Mouse (Mus musculus): ENCODE data around the gene Ascc1. TPM values are rescaled to one million over a fixed set of nuclear protein-coding genes. Genes with fewer than 3 reads are reported as not detected.
A peak's percentile ranks its signal among the peaks of the same experiment; 100 is the strongest.

Ascc1 gene
- polyA plus RNA-seq, 1 experiment from 2014 or later = 45.4 TPM

GRCm38 (mm10) chr10:60081905-60082304, 79.3 kb downstream of the Ascc1 start:
- Histone ChIP-seq H3K27ac (replicated peaks) (peak overlapping the region; percentile 77), H3K27me3 (replicated peaks) (no peaks in the 10 kb centered on the region), H3K9ac (replicated peaks) (no peak overlapping the region), H3K36me3 (no peaks in the 10 kb centered on the region), H3K4me1 (peaks cover 36% of the 10 kb centered on the region), H3K4me3 (replicated peaks) (no peak overlapping the region), H3K9me3 (replicated peaks) (no peaks in the 10 kb centered on the region), H3K4me2 (no peak overlapping the region)
- peak; percentile 16; the same call in 1 of the 2 replicates for ATAC-seq (ENCODE audit: low FRiP score)
- WGBS = 30% methylated on average over 5 of the region's 5 CpGs

GRCm38 (mm10) chr10:60084065-60084464, 81.5 kb downstream of the Ascc1 start:
- Histone ChIP-seq H3K27ac (replicated peaks) (no peak overlapping the region), H3K9ac (replicated peaks) (no peak overlapping the region), H3K27me3 (replicated peaks) (no peaks in the 10 kb centered on the region), H3K4me3 (replicated peaks) (no peak overlapping the region), H3K4me2 (no peak overlapping the region), H3K36me3 (no peaks in the 10 kb centered on the region), H3K4me1 (peaks cover 23% of the 10 kb centered on the region), H3K9me3 (replicated peaks) (no peaks in the 10 kb centered on the region)
- 83% methylated on average over 4 of the region's 4 CpGs for WGBS
- ATAC-seq (ENCODE audit: low FRiP score) = no peak

GRCm38 (mm10) chr10:60092311-60092710, 89.7 kb downstream of the Ascc1 start:
- no peak overlapping the region for H3K27ac ChIP-seq (replicated peaks)
- H3K4me2 ChIP-seq = no peak overlapping the region
- H3K36me3 ChIP-seq = no peaks in the 10 kb centered on the region
- H3K4me3 ChIP-seq (replicated peaks) = no peak overlapping the region
- ATAC-seq (ENCODE audit: low FRiP score) = no peak
- WGBS = 91% methylated on average over 2 of the region's 2 CpGs
- H3K27me3 ChIP-seq (replicated peaks) = no peaks in the 10 kb centered on the region
- 0 out of 2 replicates have a peak, but pooled peaks cover 3% of the 10 kb centered on the region for H3K4me1 ChIP-seq
- H3K9ac ChIP-seq (replicated peaks) = no peak overlapping the region
- H3K9me3 ChIP-seq (replicated peaks) = no peaks in the 10 kb centered on the region

GRCm38 (mm10) chr10:60093751-60094150, 91.1 kb downstream of the Ascc1 start:
- Histone ChIP-seq H3K27ac (replicated peaks) (no peak overlapping the region), H3K9me3 (replicated peaks) (no peaks in the 10 kb centered on the region), H3K4me1 (0 out of 2 replicates have a peak, but pooled peaks cover 3% of the 10 kb centered on the region), H3K27me3 (replicated peaks) (no peaks in the 10 kb centered on the region), H3K36me3 (peaks cover 5% of the 10 kb centered on the region; the same call in 1 of the 2 replicates), H3K4me2 (no peak overlapping the region), H3K4me3 (replicated peaks) (no peak overlapping the region), H3K9ac (replicated peaks) (no peak overlapping the region)
- ATAC-seq (ENCODE audit: low FRiP score) = no peak
- WGBS = 84% methylated on average over 2 of the region's 2 CpGs

GRCm38 (mm10) chr10:60095558-60095957, 93.0 kb downstream of the Ascc1 start:
- no peak for ATAC-seq (ENCODE audit: low FRiP score)
- 87% methylated on average over 2 of the region's 2 CpGs for WGBS

GRCm38 (mm10) chr10:60096302-60096701, 93.7 kb downstream of the Ascc1 start:
- H3K4me2 ChIP-seq = no peak overlapping the region
- 41% methylated on average over 1 of the region's 1 CpGs for WGBS
- H3K9ac ChIP-seq (replicated peaks) = no peak overlapping the region
- H3K27ac ChIP-seq (replicated peaks) = no peak overlapping the region
- peaks cover 7% of the 10 kb centered on the region; the same call in 1 of the 2 replicates for H3K36me3 ChIP-seq
- no peaks in the 10 kb centered on the region for H3K27me3 ChIP-seq (replicated peaks)
- no peak for ATAC-seq (ENCODE audit: low FRiP score)
- H3K4me1 ChIP-seq = 0 out of 2 replicates have a peak, but pooled peaks cover 3% of the 10 kb centered on the region
- H3K4me3 ChIP-seq (replicated peaks) = no peak overlapping the region
- H3K9me3 ChIP-seq (replicated peaks) = no peaks in the 10 kb centered on the region

More at GRCm38 (mm10) chr10:60095558-60095957, 93.0 kb downstream of the Ascc1 start:
- H3K9ac ChIP-seq (replicated peaks) = no peak overlapping the region
- no peak overlapping the region for H3K4me3 ChIP-seq (replicated peaks)
- no peaks in the 10 kb centered on the region for H3K9me3 ChIP-seq (replicated peaks)
- H3K27ac ChIP-seq (replicated peaks) = no peak overlapping the region
- H3K4me2 ChIP-seq = no peak overlapping the region
- 0 out of 2 replicates have a peak, but pooled peaks cover 3% of the 10 kb centered on the region for H3K4me1 ChIP-seq
- H3K27me3 ChIP-seq (replicated peaks) = no peaks in the 10 kb centered on the region
- H3K36me3 ChIP-seq = peaks cover 7% of the 10 kb centered on the region; the same call in 1 of the 2 replicates

GRCm38 (mm10) chr10:60097146-60097545, 94.5 kb downstream of the Ascc1 start:
- no peak for ATAC-seq (ENCODE audit: low FRiP score)
- WGBS = 93% methylated on average over 9 of the region's 9 CpGs
- Histone ChIP-seq H3K4me2 (no peak overlapping the region), H3K9ac (replicated peaks) (no peak overlapping the region), H3K36me3 (peaks cover 7% of the 10 kb centered on the region; the same call in 1 of the 2 replicates), H3K4me1 (0 out of 2 replicates have a peak, but pooled peaks cover 3% of the 10 kb centered on the region), H3K27me3 (replicated peaks) (no peaks in the 10 kb centered on the region), H3K27ac (replicated peaks) (no peak overlapping the region), H3K9me3 (replicated peaks) (no peaks in the 10 kb centered on the region), H3K4me3 (replicated peaks) (no peak overlapping the region)

GRCm38 (mm10) chr10:60097774-60098173, 95.2 kb downstream of the Ascc1 start:
- peaks cover 7% of the 10 kb centered on the region; the same call in 1 of the 2 replicates for H3K36me3 ChIP-seq
- H3K27me3 ChIP-seq (replicated peaks) = no peaks in the 10 kb centered on the region
- H3K27ac ChIP-seq (replicated peaks) = no peak overlapping the region
- no peak overlapping the region for H3K4me3 ChIP-seq (replicated peaks)
- no peak for ATAC-seq (ENCODE audit: low FRiP score)
- 83% methylated on average over 5 of the region's 5 CpGs for WGBS
- H3K4me2 ChIP-seq = no peak overlapping the region
- 0 out of 2 replicates have a peak, but pooled peaks cover 3% of the 10 kb centered on the region for H3K4me1 ChIP-seq
- H3K9me3 ChIP-seq (replicated peaks) = no peaks in the 10 kb centered on the region
- H3K9ac ChIP-seq (replicated peaks) = no peak overlapping the region

- peak; percentile 46 for ATAC-seq (ENCODE audit: low FRiP score)
- Histone ChIP-seq H3K4me2 (peak overlapping the region; percentile 87), H3K36me3 (no peaks in the 10 kb centered on the region), H3K27ac (replicated peaks) (peak overlapping the region; percentile 94), H3K9ac (replicated peaks) (peak overlapping the region; percentile 85), H3K4me3 (replicated peaks) (peak overlapping the region; percentile 84), H3K27me3 (replicated peaks) (no peaks in the 10 kb centered on the region), H3K9me3 (replicated peaks) (no peaks in the 10 kb centered on the region), H3K4me1 (peaks cover 40% of the 10 kb centered on the region)
- WGBS = 4% methylated on average over 20 of the region's 20 CpGs
Measured at GRCm38 (mm10) chr10:60105391-60106145, 103.0 kb downstream of the Ascc1 start.

- Histone ChIP-seq H3K9me3 (replicated peaks) (no peaks in the 10 kb centered on the region), H3K36me3 (no peaks in the 10 kb centered on the region), H3K4me3 (replicated peaks) (peak within 1 kb of the TSS; percentile 84), H3K27me3 (replicated peaks) (no peaks in the 10 kb centered on the region), H3K9ac (replicated peaks) (peak within 1 kb of the TSS; percentile 85), H3K4me1 (peaks cover 45% of the 10 kb centered on the region), H3K4me2 (peak within 1 kb of the TSS; percentile 87), H3K27ac (replicated peaks) (peak within 1 kb of the TSS; percentile 94)
- WGBS = 0% methylated on average over 22 of the region's 22 CpGs
- peak; percentile 79 for ATAC-seq (ENCODE audit: low FRiP score)
Measured at GRCm38 (mm10) chr10:60106146-60106530, 103.5 kb downstream of the Ascc1 start, which contains the start of gene Spock2. Gene Spock2 (plus strand): TSS chr10:60106219.

- Histone ChIP-seq H3K9ac (replicated peaks) (peak overlapping the region; percentile 85), H3K4me1 (peaks cover 50% of the 10 kb centered on the region), H3K4me2 (peak overlapping the region; percentile 87), H3K27ac (replicated peaks) (peak overlapping the region; percentile 94), H3K36me3 (no peaks in the 10 kb centered on the region), H3K27me3 (replicated peaks) (no peaks in the 10 kb centered on the region), H3K9me3 (replicated peaks) (no peaks in the 10 kb centered on the region), H3K4me3 (replicated peaks) (peak overlapping the region; percentile 84)
- WGBS = under 1% methylated on average over 57 of the region's 57 CpGs
- peak; percentile 64 for ATAC-seq (ENCODE audit: low FRiP score)
Measured at GRCm38 (mm10) chr10:60106531-60107186, 104.1 kb downstream of the Ascc1 start.

Measured in neural tube, embryonic 15.5 days (tissue).